Comparison of ENCODE assay signal across 8 mouse cellular contexts in the genomic region with DNA sequence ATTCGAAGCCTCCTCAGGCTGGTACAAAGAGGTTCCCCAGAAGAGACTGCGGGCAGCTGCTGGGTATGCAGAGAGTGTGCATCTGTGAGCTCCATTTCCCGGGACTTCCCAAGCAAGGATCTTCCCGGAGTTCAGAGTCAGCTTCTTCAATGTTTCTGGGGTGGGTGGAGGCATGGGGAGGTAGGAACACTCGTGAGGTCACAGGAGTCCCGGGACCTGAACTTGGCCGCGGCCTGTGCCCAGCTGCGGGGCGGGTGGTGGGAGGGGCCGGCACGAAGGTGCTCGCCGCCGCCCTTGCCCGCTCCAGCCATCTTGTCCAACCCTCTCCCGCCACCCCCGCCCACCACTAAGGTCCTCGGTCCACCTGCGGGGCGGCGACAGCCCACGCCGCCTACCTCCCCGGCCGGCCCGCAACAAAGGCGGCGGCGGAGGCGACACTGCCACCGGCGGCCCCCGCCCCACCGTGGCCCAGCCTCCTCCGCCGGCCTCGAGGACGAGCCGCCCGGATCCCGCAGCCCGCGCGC. TPM values are rescaled to one million over a fixed set of nuclear protein-coding genes. Genes with fewer than 3 reads are reported as not detected.
DNase-seq lines count a peak whose midpoint lies in the region; ATAC-seq and TF ChIP-seq lines count a peak whose summit lies in the region.

No protein-coding gene starts in this region.

- peaks cover 13% of the 10 kb centered on the region for H3K27me3 ChIP-seq in CH12.LX (replicated peaks)
- H3K27me3 ChIP-seq in heart, embryonic 13.5 days (replicated peaks) = no peaks in the 10 kb centered on the region
- no peaks in the 10 kb centered on the region for H3K27me3 ChIP-seq in splenic B cell, adult 2 months (ENCODE audit: control insufficient read depth, insufficient read depth, low read length, poor library complexity, severe bottlenecking)

- peaks cover 0 to 10% of the 10 kb centered on the region in 2 experiments; a peak in 2 of 4 replicates for H3K4me1 ChIP-seq in CH12.LX (ENCODE audit: control insufficient read depth in 1 of 2, insufficient read depth in 2 of 2)
- peaks cover 31% of the 10 kb centered on the region for H3K4me1 ChIP-seq in heart, embryonic 13.5 days

- 1% methylated on average over 40 of the region's 45 CpGs for whole genome bisulfite sequencing in heart, embryonic 13.5 days

- TF ChIP-seq EP300 in CH12.LX (IDR thresholded peaks at IDR 0.05; ENCODE audit: low read length) = no peak

- DNase-seq in 3T3-L1 (ENCODE audit: low read depth, low spot score) (peak; percentile 27), CH12.LX (ENCODE audit: extremely low read depth) (peak; percentile 11)
- peak; percentile 60 for DNase-seq in embryo, embryonic 11 days
- DNase-seq in kidney, postnatal 10 days = peak; percentile 70
- DNase-seq in lung, postnatal 25 days (ENCODE audit: low spot score) = peak; percentile 24
- peak; percentile 59 for DNase-seq in splenic B cell, adult 2 months (ENCODE audit: low read depth, low spot score)
- no peak for DNase-seq in thymus, postnatal 14 days

- no peak for TF ChIP-seq POLR2A in CH12.LX (IDR thresholded peaks at IDR 0.05; ENCODE audit: low read depth, low read length)

- peak overlapping the region; percentile 45 for H3K4me2 ChIP-seq in CH12.LX (ENCODE audit: insufficient read depth, low read depth, poor library complexity, severe bottlenecking)
- peak overlapping the region; percentile 79 for H3K4me2 ChIP-seq in heart, embryonic 13.5 days

- no peak for TF ChIP-seq RAD21 in CH12.LX (IDR thresholded peaks at IDR 0.05; ENCODE audit: low read depth, low read length)

- ATAC-seq in heart, embryonic 13.5 days (ENCODE audit: extremely low read depth, insufficient number of reproducible peaks, low FRiP score, low TSS enrichment) = peak; percentile 63

- H3K79me2 ChIP-seq in CH12.LX (replicated peaks; ENCODE audit: control insufficient read depth, extremely low read depth, insufficient read depth, poor library complexity, severe bottlenecking) = no peaks in the 10 kb centered on the region

- dilution Hi-C loops in CH12.LX (cut with MboI; ENCODE audit: extremely low pct_ligation_motif_present, extremely low pct_unique_long_range_greater_than_20kb, low sequenced_read_pairs) = no loop called here

- peaks cover 0 to 22% of the 10 kb centered on the region in 2 experiments for H3K36me3 ChIP-seq in CH12.LX (replicated peaks in 1 of 2; ENCODE audit: control insufficient read depth in 1 of 2, insufficient read depth in 1 of 2, low read length in 1 of 2)
- peaks cover 40% of the 10 kb centered on the region for H3K36me3 ChIP-seq in heart, embryonic 13.5 days
- H3K36me3 ChIP-seq in splenic B cell, adult 2 months (ENCODE audit: control insufficient read depth, insufficient read depth, low read length, poor library complexity, severe bottlenecking) = no peaks in the 10 kb centered on the region

- no peak overlapping the region; the same call in 1 of the 2 replicates for H3K27ac ChIP-seq in CH12.LX (ENCODE audit: insufficient read depth, low read depth)
- peak overlapping the region; percentile 71 for H3K27ac ChIP-seq in heart, embryonic 13.5 days (replicated peaks)

- H3K9ac ChIP-seq in CH12.LX (ENCODE audit: insufficient read depth, low read depth) = peak overlapping the region; percentile 67
- H3K9ac ChIP-seq in heart, embryonic 13.5 days = peak overlapping the region; percentile 89

- no peak for TF ChIP-seq CTCF in CH12.LX (conservative IDR thresholded peaks at IDR 0.05 in 1 of 2, IDR thresholded peaks at IDR 0.05 in 1 of 2; ENCODE audit: low read depth in 2 of 2, low read length in 2 of 2)

- in situ Hi-C loops in CH12.LX (cut with MboI; ENCODE audit: low pct_ligation_motif_present, low pct_unique_long_range_greater_than_20kb, low sequenced_read_pairs) = no loop called here

- peak overlapping the region; percentile 46 to 80 (median 57) for H3K4me3 ChIP-seq in CH12.LX (replicated peaks in 1 of 3; ENCODE audit: low read depth in 2 of 3, low read length in 2 of 3, poor library complexity in 1 of 3)
- peak overlapping the region; percentile 71 for H3K4me3 ChIP-seq in heart, embryonic 13.5 days

- H3K9me3 ChIP-seq in CH12.LX (replicated peaks; ENCODE audit: low read length) = peaks cover 12% of the 10 kb centered on the region
- H3K9me3 ChIP-seq in heart, embryonic 13.5 days = peaks cover 13% of the 10 kb centered on the region

TF ChIP-seq in CH12.LX, 34 proteins besides CTCF, POLR2A, EP300 and RAD21:
- TF ChIP-seq ELF1 (IDR thresholded peaks at IDR 0.05; ENCODE audit: low read depth, low read length) (no peak), NELFE (IDR thresholded peaks at IDR 0.05; ENCODE audit: low read depth, low read length) (no peak), ZNF384 (IDR thresholded peaks at IDR 0.05; ENCODE audit: low read depth, low read length) (no peak), USF1 (IDR thresholded peaks at IDR 0.05; ENCODE audit: low read depth, low read length) (no peak), TCF12 (IDR thresholded peaks at IDR 0.05; ENCODE audit: low read depth, low read length) (peak; percentile 31; the same call in 1 of the 2 replicates)

RNA-seq across cellular contexts. Expression of a gene that starts 0.4 kb away (rescaled TPM):
- total RNA-seq in CH12.LX (2012; rRNA removed) (9.9 and 10.4 TPM in 2 replicates), CH12.LX (2014; rRNA removed) (4.9 TPM in 2 replicates)
- 7.1 and 7.3 TPM in 2 replicates for polyA plus RNA-seq in CH12.LX (2012; ENCODE audit: insufficient read length, low read depth)
- polyA plus RNA-seq in heart, embryonic 13.5 days (2015; fragmentation: Nextera tagmentation; extraction: Ambion mirVana) = 9.6 and 9.8 TPM in 2 replicates

RNA-seq across cellular contexts. Expression of a gene that starts 30.3 kb away (rescaled TPM):
- total RNA-seq in CH12.LX (2012; rRNA removed) = 46.3 and 49.9 TPM in 2 replicates
- total RNA-seq in CH12.LX (2014; rRNA removed) = 80.1 and 86.0 TPM in 2 replicates
- polyA plus RNA-seq in CH12.LX (2012; ENCODE audit: insufficient read length, low read depth) = 49.6 and 59.5 TPM in 2 replicates
- polyA plus RNA-seq in heart, embryonic 13.5 days (2015; fragmentation: Nextera tagmentation; extraction: Ambion mirVana) = 30.6 and 34.7 TPM in 2 replicates
